Mouse (Mus musculus) erythroblast, embryonic 14.5 days (primary cell): ENCODE measurements around the gene Cxadr.

Source experiments
- GATA1 ChIP-seq: IDR thresholded peaks from 2 replicates; pipeline ENCODE4 v1.6.1; 2012; ENCODE audit warnings: low read length, inconsistent platforms, mixed read lengths
- TAL1 ChIP-seq: IDR thresholded peaks from 3 replicates; pipeline ENCODE4 v1.6.1; 2012; ENCODE audit warnings: low read length, inconsistent platforms, mixed read lengths

GRCm38 (mm10) chr16:78316849-78317248 is 15.6 kb downstream of the Cxadr start:
- TF ChIP-seq GATA1 = no peak
- TF ChIP-seq TAL1 = no peak
